Mouse (Mus musculus) liver, adult 2 months (tissue): Measurements from ENCODE around the gene Pphln1.

Experiments
- CTCF ChIP-seq: fragments of 200-500 bp; IDR thresholded peaks from 2 replicates; pipeline ENCODE4 v1.5.1; 2011; ENCODE audit warnings: low read depth, low read length, control low read depth
- POLR2A ChIP-seq: fragments of 200-500 bp; IDR thresholded peaks from 2 replicates; pipeline ENCODE4 v1.6.1; 2011; ENCODE audit warnings: low read length, control low read depth; ENCODE audit not compliant: insufficient read depth; ENCODE audit errors: extremely low read depth

GRCm38 (mm10) chr15:93448862-93449261, 50.7 kb downstream of the Pphln1 start:
- TF ChIP-seq POLR2A (no peak), CTCF (no peak)
